Mouse (Mus musculus): ENCODE measurements around the gene Atl1. TPM values are rescaled to one million over a fixed set of nuclear protein-coding genes. Genes with fewer than 3 reads are reported as not detected.

Gene Atl1
- polyA plus RNA-seq, 1 experiment: 117 TPM

DNA sequence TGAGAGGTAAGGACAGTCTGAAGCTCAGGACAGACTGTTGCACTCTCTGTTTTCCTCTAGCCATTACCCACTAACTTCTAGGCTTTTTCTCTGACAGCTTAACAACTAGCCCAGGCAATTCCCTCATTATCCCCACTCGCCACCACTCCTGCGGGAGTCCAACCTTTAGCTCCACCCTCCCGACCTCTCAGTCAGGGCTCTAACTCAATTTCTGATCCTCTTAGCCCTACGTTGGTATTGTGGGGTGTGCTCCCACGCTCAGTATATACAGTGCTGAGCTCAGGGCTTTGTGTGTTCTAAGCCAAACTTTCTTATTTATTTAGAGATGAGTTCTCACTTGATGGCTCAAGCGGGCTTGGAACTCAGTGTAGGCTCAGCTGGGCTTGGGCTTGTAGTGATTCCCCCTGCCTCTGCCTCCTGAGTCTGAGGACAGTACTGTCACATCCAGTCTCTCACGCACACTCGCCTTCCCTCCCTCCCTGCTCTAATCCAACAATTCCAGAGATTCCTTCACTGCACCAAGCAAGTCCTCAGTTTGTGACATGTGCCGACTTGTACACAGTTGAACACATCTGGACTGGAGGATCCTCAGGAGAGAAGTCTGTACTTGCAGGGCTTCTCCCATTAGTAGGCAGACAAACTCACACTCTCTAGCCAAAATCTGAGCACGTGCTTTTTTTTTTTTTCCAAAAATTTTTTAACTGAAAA lies 11.1 kb upstream of the Atl1 start:
- no peak for DNase-seq (ENCODE audit: extremely low spot score in 1 of 2, low spot score in 1 of 2)

GRCm38 (mm10) chr12:69884053-69884452 lies 8.4 kb upstream of the Atl1 start:
- no peak for DNase-seq (ENCODE audit: extremely low spot score in 1 of 2, low spot score in 1 of 2)

- no peak for DNase-seq (ENCODE audit: extremely low spot score in 1 of 2, low spot score in 1 of 2)
These were observed 7.1 kb upstream of the Atl1 start for GRCm38 (mm10) chr12:69885170-69885923.

DNA sequence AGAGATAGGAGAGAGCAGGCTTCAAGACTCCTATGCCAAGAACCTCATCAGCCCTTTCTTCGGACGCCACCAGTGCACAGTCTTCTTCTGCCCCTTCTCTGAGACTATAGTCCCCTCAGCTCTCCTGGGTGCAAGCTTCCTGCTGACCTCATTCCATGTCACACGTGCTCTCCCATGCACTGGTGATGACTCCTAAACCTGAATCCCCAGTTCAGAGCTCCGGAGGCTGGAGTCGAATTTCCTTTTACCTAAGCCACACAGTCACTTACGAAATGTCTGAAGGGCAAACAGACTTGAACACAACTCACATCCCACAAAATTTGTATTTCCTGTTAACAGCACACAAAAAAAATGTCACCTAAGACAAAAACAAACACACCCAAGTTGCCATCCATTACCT lies 4.6 kb upstream of the Atl1 start:
- no peak for DNase-seq (ENCODE audit: extremely low spot score in 1 of 2, low spot score in 1 of 2)

- DNase-seq (ENCODE audit: extremely low spot score in 1 of 2, low spot score in 1 of 2): no peak
These were observed 4.1 kb upstream of the Atl1 start for GRCm38 (mm10) chr12:69888345-69888744.

GRCm38 (mm10) chr12:69890051-69890450 lies 2.4 kb upstream of the Atl1 start:
- DNase-seq (ENCODE audit: extremely low spot score in 1 of 2, low spot score in 1 of 2): no peak

DNA sequence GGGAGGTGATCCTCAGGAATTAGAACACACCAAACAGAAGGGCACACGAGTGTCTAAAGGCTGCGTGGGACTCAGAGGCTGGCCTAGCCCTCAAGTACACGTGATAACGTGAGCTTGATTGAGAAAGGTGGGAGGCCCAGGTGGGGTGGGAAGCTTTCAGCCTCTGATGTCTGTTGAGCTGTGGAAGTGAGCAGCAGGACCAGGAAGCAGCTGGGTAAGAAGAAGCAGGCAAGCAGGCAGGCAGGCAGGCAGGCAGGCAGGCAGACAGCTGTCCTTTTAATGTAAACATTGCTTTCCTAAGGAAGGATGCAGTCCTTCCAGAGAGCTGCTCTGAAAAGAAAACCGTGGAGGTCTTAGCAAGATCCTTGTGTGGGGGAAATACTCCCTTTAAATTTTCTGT lies 1.9 kb upstream of the Atl1 start:
- no peak for DNase-seq (ENCODE audit: extremely low spot score in 1 of 2, low spot score in 1 of 2)

DNA sequence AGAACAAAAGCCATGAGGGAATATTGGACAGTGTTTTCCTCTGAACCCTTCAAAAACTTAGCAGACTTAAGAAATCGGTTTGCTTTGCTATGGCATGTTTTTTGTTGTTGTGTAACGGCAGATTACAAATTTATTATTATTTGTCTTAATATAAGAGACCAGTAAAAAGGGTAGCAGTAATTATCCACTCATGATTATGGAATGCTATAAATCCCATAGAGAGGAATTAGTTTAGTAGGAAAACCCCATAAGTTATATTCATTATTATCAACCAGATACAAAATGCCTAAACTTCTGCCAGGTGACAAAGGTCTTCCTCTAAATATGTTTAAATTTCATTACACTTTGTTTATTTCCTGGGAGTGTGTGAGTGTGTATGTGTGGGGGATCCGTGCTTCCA lies 693 bp upstream of the Atl1 start:
- DNase-seq (ENCODE audit: extremely low spot score in 1 of 2, low spot score in 1 of 2): no peak

DNA sequence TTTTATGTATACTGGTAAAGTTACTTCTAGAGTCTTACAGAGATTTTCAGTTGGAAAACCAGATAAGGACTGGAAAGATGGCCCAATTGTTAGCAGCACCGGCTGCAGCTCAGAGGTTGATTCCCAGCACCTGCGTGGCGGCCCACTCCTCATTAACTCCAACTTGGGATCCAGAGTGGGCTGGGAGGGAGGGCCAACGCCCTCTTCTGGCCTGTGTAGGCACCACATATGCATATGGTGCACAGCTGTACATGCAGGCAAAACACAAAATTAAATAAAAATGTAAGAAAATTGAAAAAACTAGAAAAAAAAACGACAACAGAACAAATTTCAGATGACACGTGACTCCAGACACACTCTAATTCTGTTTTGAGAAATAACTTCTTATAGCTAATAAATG lies 1.5 kb downstream of the Atl1 start:
- no peak for DNase-seq (ENCODE audit: extremely low spot score in 1 of 2, low spot score in 1 of 2)

DNA sequence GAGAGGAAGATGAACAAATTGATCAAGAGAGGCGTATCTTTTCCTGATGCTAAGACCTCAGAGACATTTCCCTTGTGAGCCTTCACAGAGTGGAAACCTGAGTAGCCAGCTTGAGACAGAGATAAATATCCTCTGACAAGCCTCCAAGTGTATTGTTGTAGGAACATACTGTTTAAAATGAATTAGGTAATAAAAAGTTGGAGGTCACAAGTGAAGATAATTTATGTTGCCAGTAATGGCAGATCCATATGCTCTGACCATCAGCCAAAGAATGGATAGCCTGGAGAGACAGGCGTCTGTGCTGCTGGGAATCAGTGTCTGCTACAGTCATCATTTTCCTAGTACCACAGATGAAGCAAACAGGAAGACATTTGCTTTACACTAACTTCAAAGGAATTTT lies 2.6 kb downstream of the Atl1 start:
- no peak for DNase-seq (ENCODE audit: extremely low spot score in 1 of 2, low spot score in 1 of 2)

GRCm38 (mm10) chr12:69898119-69898518 lies 5.7 kb downstream of the Atl1 start:
- no peak for DNase-seq (ENCODE audit: extremely low spot score in 1 of 2, low spot score in 1 of 2)

DNA sequence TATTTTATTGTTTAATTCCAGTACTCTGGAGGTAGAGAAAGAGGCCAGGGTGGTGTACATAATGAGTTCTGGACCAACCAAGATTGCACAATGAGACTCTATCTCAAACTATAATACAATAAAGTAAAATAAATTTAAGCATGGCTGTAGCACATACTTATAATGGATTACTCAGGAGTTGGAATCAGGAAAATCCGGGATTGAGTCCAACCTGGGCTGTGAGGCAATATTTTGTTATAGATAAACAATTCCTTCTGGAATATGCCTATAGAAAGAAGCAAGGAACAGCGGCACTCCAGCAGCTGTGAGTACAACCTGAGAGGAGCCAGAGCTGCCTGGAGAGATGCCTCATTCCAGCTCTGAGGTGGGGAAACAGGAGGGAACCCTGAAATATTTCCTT lies 12.6 kb downstream of the Atl1 start:
- DNase-seq (ENCODE audit: extremely low spot score in 1 of 2, low spot score in 1 of 2): no peak

DNA sequence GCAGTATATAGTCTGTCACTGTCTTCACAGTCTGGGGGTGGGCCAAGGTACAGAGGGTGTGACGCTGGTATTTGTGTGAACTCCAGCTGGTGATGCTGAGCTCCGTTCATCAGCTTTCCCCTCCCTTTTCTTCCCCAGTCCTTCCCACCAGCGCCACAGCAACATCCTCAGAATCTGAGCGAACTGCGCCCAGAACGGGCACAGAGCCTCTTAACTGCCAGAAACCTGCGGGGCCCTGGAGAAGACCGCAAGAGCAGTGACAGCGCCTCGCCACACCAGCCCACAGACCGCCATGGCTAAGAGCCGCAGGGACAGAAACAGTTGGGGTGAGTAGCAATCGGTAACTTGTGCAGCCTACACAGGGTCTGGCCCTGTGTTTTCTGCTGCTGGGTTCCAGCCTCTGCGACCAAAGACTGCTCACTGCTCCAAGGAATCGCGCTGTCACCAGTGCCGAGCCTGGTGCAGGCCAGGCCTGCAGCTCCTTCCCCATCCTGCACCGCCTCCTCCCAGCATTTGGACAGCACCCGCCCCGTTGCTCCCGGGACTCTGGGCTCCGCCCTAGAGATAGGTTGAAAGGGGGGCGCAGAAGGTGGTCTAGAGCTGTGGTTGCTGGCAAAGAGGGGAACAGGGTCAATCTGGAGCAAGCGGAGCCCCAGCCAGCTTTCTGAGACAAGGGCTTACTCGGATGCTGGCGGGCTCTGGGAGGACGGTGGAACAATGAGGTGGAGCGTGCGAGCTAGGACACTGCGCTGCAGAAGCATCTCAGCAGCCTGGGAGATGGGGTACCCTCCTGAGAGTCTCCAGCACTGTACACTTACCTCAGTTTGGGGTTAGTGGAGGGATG lies 15.5 kb downstream of the Atl1 start:
- peak; percentile 70 to 87 for DNase-seq (ENCODE audit: extremely low spot score in 1 of 2, low spot score in 1 of 2)

- peak; percentile 80 to 90 for DNase-seq (ENCODE audit: extremely low spot score in 1 of 2, low spot score in 1 of 2)
These were observed 16.1 kb downstream of the Atl1 start for GRCm38 (mm10) chr12:69908511-69908900.

DNA sequence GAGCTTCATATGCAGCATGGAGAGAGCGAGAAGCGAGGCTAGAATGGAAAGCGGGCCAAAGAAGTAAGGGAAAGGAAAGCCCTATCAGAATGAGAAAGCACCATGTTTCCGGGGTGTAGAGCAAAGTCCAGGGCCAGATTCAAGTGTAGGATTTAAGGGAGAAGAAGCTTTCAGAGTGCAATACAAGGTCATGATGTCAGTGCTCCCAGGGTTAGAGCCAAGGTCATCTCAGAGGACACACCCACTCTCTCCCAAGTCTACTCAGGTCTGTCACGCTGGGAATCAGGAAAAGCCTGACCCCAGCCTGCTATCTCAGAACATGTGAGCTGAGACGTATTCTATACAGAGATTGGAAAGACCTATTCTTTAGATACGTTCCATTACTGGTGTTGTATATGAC lies 19.5 kb downstream of the Atl1 start:
- no peak for DNase-seq (ENCODE audit: extremely low spot score in 1 of 2, low spot score in 1 of 2)

DNA sequence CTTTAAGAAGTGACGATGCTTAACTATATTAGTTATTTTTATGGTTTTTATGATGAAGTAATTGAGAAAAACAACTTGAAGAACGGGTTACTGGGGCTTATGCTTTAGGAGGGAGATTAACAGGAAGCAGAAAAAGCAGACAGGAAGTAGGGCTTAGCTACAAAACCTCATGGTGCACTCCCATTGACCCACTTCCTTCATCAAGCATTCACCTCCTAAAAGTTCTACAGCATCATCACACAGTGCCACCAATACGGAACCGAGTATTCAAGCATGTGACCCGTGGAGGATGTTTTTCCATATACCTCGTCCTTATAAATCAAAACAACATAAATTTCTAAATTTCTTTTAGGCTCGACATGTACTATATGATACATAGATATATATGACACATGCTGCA lies 20.3 kb downstream of the Atl1 start:
- no peak for DNase-seq (ENCODE audit: extremely low spot score in 1 of 2, low spot score in 1 of 2)

DNA sequence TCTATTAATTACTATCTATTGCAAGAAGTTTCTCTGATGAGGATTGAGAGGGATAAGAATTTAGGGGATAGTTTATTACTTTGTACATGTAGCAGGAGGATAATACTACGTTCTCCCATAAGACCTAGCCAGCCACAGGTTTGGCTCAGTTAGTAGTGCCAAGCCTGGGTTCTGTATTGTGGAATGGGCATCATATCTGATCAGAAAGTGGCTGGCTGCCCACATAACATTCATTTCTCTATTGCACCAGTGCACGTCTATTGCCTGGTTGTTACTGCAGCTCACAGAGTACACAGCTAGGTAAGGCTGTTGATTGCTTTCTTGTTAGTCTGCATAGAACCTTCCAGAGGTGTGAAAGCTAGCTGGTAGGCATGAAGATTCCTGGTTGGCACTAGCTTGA lies 25.5 kb downstream of the Atl1 start:
- no peak for DNase-seq (ENCODE audit: extremely low spot score in 1 of 2, low spot score in 1 of 2)

- DNase-seq (ENCODE audit: extremely low spot score in 1 of 2, low spot score in 1 of 2): no peak
These were observed 29.7 kb downstream of the Atl1 start for GRCm38 (mm10) chr12:69922099-69922498.

- no peak for DNase-seq (ENCODE audit: extremely low spot score in 1 of 2, low spot score in 1 of 2)
These were observed 30.7 kb downstream of the Atl1 start for GRCm38 (mm10) chr12:69923128-69923527.

- no peak for DNase-seq (ENCODE audit: extremely low spot score in 1 of 2, low spot score in 1 of 2)
These were observed 31.2 kb downstream of the Atl1 start for GRCm38 (mm10) chr12:69923603-69924002.

GRCm38 (mm10) chr12:69924012-69924411 lies 31.6 kb downstream of the Atl1 start:
- peak in 1 of 2 experiments; percentile 43 for DNase-seq (ENCODE audit: extremely low spot score in 1 of 2, low spot score in 1 of 2)
